Mouse (Mus musculus) liver, embryonic 14.5 days (tissue): ENCODE measurements around the gene Polk.

ENCODE experiments used
- CTCF ChIP-seq: IDR thresholded peaks from 2 replicates; pipeline ENCODE4 v1.5.1; 2016; ENCODE audit warnings: antibody characterized with exemption, low read depth, control low read depth
- EP300 ChIP-seq: IDR thresholded peaks from 2 replicates; pipeline ENCODE4 v1.6.1; 2016; ENCODE audit warnings: antibody characterized with exemption, low read depth

DNA sequence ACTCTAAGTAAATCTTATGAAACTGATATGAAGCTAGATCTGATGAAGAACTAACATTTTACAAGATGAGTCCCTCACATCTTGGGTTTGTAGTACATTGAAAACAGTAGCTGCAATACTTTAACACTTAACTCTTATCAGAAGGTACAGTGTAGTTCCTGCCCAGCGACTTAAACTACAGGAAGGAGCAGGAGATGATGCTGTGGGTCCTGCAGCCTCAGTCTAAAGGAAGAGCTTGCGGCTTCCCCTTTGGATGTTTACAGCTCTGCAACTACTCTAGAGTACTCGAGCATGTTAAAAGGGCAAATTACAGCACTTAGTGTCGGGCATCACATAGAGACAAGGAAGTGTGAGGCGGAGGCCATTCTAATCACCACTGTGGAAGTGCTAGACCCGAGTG is 36.1 kb downstream of the Polk start:
- TF ChIP-seq CTCF, result no peak
- TF ChIP-seq EP300, result no peak
